Mouse (Mus musculus): ENCODE data around the gene Wdr1.

Gene Wdr1

DNA sequence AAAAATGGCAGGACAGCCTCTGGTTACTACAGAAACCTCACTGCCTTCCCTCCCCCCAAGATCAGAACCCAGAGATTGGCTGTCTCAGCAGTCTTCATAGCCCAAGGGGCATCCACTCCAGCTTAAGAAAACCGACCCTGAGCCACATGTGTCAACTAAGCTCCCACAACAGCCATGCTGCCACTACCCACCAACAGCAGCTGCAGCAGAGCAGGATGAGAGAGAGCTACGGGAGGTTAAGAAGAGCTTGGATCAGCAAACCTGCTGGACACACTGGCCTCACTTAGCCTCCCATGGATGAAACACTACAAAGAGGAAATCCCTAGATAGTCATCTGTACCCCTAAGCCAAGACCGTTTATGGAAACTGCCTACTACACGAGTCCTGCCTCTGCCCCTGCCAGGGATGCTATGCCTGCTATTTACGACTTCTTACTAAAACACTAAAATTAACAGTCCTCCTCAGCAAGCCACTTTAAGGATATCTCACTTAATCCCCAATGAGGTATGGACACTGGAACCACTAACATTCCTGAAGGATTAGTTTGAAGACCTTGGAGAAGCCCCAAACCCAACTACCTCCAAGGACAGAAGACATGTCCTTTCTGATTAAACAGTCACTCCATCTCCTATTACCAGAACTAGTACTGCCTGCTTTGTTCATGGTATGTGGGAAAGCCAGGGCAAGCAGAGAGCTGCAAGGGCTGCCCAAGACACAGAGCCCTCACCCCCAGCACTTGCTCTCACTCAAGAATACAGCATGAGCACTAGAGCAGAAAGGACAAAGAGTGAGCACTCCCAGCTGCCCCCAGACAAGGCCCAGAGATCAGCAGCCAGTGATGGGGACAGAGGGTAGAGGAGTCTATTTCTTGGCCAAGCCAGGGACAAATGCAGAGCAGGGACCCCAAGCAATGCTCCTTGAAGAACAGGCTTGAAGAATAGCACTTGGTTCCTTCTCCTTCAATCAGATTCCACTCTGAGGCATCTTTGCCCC is 18.3 kb downstream of the Wdr1 start:
- no peak for DNase-seq (ENCODE audit: low spot score)

DNA sequence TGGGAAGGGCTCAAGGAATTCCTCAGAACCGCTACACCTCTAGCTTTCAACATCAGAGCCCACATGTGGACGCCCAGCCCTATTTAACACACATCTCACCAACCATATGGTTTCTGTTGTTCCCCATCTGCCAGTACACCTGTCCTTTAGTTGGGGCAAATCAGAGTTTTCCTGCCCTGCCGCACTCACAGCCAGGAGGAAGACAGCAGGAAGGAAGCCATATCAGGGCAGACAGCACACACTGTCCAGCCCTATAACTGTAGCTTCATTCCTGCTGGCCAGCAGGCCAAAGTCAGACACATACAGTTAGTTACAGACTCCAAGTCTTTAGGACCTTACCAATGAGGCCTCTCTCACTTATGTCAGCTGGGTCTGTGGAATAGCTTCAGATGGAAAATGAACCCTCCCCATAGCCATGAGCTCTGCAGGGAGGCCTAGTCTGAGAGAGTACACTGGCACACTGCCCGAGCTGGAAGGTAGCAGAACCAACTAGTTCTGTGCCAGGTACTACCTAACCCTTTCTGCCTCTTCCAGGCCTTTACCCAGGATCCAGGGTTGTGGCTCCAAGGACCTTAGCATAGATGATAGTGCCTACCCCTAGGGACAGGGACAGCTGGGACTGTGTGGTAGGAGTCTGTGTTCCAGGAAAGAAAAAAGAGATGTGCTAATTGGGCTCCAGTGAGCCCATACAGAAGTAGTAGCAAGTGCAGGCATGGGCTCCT is 19.4 kb downstream of the Wdr1 start:
- DNase-seq (ENCODE audit: low spot score): no peak

DNA sequence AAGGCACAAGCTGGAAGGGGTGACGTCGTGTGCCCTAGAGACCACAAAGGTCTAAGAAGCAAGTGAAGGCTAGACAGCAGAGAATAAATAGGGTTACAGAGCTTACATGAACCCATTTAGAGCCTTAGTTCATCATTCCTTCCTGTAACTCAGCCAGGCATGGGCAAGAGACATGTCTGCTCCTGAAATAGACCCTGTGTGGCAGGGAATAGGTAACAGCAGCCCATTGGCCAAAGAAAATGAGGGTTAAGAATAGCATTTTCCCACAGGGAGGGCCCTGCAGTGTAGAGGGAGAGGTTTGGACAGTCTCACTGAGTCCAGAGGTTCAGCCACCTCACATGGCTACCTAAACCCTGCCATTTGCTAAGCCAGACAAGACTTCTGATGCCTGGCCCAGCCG is 21.3 kb downstream of the Wdr1 start:
- no peak for DNase-seq (ENCODE audit: low spot score)

DNA sequence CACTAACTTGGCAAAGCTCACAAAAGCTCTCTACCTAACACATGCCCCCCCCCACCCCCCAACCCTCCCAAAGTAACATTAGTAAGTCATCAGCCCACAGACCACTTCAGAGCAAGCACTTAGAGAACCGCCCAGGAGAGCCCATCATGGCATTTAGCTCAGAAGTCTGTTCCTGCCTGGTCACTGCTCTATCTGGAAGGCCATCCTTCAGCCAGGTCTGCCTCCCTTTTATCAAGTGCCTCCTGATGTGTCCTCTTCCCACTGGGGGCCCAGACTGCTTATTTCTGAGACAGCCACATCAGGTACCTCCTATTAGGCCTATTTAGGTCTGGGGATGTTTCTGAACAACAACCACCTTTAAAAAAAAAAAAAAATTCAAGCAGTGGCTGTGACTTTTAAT is 22.1 kb downstream of the Wdr1 start:
- no peak for DNase-seq (ENCODE audit: low spot score)

DNA sequence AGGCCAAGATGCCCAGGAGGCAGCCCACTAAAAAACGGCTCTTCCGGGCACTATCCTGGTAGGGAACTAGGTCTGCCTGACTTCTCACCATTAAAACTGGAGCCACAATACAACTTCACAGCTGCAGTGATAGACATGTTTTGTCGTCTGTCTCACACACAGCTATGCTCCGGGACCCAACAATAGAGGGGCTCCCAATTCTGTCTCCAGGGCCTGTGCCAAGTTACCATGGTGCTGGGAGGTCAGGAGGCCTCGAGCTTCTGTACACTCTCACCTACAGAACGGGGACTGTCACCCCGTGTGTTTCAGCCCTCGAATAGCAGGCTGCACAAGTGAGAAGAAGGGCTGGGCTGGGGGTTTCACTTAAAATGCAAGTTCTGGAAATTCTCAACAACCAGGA is 24.5 kb downstream of the Wdr1 start:
- no peak for DNase-seq (ENCODE audit: low spot score)

DNA sequence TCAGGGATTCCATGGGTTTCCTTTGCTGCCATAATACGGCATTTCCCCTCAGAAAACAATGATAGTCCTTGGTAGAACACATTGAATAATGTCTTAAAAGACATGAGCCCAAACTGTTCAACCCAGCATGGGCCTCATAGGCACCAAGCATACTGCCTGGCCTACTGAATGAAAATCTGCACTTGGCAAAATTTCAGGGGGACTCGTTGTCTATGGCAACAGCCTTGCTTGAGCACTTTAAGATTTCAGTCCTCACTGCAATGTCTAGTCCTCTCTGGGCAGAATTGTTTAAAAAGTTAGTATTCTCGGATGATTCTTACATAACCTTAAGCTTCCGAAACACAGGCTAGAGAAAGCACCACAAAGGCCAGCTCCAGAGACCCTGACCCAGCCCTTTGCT is 25.2 kb downstream of the Wdr1 start:
- DNase-seq (ENCODE audit: low spot score): no peak

GRCm38 (mm10) chr5:38536822-38537221 is 26.2 kb downstream of the Wdr1 start:
- DNase-seq (ENCODE audit: low spot score): no peak

GRCm38 (mm10) chr5:38532084-38532483 is 30.9 kb downstream of the Wdr1 start:
- DNase-seq (ENCODE audit: low spot score): no peak

DNA sequence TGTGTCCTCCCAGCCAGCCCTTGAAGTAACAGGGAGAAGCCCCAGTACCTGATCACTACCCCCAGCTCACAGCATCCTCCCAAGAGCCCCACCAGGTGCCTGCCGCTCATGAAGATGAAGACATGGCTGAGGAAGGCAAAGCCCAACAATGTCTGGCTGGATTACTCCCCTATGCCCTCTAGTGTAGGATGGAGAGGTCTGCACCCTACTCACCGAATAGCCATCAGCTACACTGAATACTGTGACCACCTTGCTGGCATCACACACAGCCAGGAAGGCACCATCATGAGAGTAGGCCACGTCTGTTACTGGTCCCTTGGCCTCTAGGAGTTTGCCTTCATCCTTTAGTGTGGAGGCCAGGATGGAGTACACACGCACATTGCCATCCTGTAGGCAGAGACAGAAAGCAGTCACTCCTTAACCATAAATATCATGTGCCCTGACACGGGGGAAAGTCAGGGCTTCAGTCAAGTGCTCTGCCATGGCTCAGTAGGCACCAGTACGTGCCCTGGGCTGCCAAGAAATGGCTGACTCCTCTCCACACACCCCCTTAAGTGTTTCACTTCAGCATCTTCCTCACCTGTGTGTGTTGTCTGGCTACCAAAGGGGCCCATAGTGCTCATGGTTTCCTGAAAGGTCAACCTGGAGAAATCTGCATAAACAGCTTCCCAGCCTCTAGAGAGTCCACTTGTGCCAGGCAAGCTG is 33.1 kb downstream of the Wdr1 start:
- no peak for DNase-seq (ENCODE audit: low spot score)

GRCm38 (mm10) chr5:38522977-38523376 is 40.0 kb downstream of the Wdr1 start:
- DNase-seq (ENCODE audit: low spot score): no peak

- no peak for DNase-seq (ENCODE audit: low spot score)
These were observed 42.2 kb downstream of the Wdr1 start for GRCm38 (mm10) chr5:38520838-38521237.

GRCm38 (mm10) chr5:38516267-38516666 is 46.8 kb downstream of the Wdr1 start:
- DNase-seq (ENCODE audit: low spot score): no peak

GRCm38 (mm10) chr5:38512991-38513390 is 50.0 kb downstream of the Wdr1 start:
- DNase-seq (ENCODE audit: low spot score): no peak

GRCm38 (mm10) chr5:38509568-38509967 is 53.5 kb downstream of the Wdr1 start:
- no peak for DNase-seq (ENCODE audit: low spot score)

DNA sequence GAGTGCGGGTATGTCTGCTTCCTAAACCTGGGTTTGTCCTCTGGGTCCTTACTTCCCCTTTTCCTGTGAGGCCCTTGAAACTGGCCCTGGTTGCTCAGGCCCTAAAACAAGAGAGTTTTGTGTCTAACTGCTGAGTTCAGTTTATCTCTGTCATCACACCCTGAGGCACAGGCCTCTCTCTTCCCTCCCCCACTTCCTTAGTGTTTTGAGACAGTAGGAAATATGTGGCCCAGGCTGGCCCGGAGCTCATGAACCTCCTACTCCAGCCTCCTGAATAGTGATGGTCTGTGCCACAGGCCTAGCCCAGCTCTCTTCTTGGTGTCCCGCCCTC is 57.6 kb downstream of the Wdr1 start:
- DNase-seq (ENCODE audit: low spot score): no peak

GRCm38 (mm10) chr5:38504747-38505434 is 58.1 kb downstream of the Wdr1 start:
- DNase-seq (ENCODE audit: low spot score): no peak

GRCm38 (mm10) chr5:38504116-38504515 is 58.9 kb downstream of the Wdr1 start:
- no peak for DNase-seq (ENCODE audit: low spot score)

GRCm38 (mm10) chr5:38502992-38503391 is 60.0 kb downstream of the Wdr1 start, which contains the start of gene Slc2a9:
TSS of gene Slc2a9 (minus strand) at chr5:38503143.
- DNase-seq (ENCODE audit: low spot score): no peak

- no peak for DNase-seq (ENCODE audit: low spot score)
These were observed 63.0 kb downstream of the Wdr1 start for GRCm38 (mm10) chr5:38500043-38500442.

GRCm38 (mm10) chr5:38499316-38499811 is 63.7 kb downstream of the Wdr1 start:
- no peak for DNase-seq (ENCODE audit: low spot score)

DNA sequence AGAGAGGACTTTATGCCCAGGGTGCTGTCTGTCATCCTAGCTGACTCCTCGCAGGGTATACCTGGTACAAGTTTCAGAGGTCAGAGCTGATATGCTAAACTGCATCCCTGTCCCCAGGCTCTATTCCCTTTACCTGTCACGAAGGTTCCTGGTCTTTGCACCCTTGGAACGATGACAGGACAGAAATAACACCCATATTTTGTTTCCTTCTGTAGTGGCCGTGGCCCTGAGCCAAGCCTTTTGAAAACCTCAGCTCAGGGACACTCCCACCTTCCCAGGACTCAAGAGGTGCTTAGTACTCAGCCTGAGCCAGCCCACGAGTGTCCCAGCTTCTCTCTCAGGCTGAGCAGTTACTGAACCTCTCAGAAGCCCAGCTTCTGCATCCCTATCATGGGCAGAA is 64.5 kb downstream of the Wdr1 start:
- no peak for DNase-seq (ENCODE audit: low spot score)

Measured in urinary bladder, postnatal 10 days (tissue).